In genomic region chr17:87763146-87763545, GRCm38 (mm10) we compare ENCODE assay signal across 22 mouse cellular contexts. TPM values are rescaled to one million over a fixed set of nuclear protein-coding genes. Genes with fewer than 3 reads are reported as not detected.
DNase-seq lines count a peak whose midpoint lies in the region; ATAC-seq lines count a peak whose summit lies in the region.
"Had no signal": no experiment of that assay in that cellular context is flagged by ENCODE, and none has a peak within 500 bp of the region (broad histone marks: within the 10 kb centered on the region; RNA-seq: fewer than 3 reads in every experiment).

No protein-coding gene starts in this region.

- intact Hi-C loops in left cerebral cortex, postnatal 14 days (cut with DNase I) = no loop called here

- peak; percentile 48 for DNase-seq in adrenal gland, adult 2 months
- no peak for DNase-seq in adrenal gland, postnatal 4 days (ENCODE audit: low spot score in 2 of 2)
- peak; percentile 35 for DNase-seq in left cerebral cortex, adult 11 months (ENCODE audit: low spot score)
- no peak for DNase-seq in left cerebral cortex, postnatal 14 days (ENCODE audit: low spot score in 2 of 2)
- peak; percentile 86 for DNase-seq in NIH3T3 (ENCODE audit: low read depth)
- peak; percentile 56 to 63 for DNase-seq in left cerebral cortex, adult 9 months (ENCODE audit: low spot score in 2 of 2)
- DNase-seq in gastrocnemius, postnatal 4 days (ENCODE audit: low spot score in 2 of 2) = no peak
- DNase-seq: cerebellum, postnatal 36 days; gastrocnemius, postnatal 25 days; heart, postnatal 10 days; kidney, adult 8-10 months; kidney, postnatal 4 days; lung, embryonic 14.5 days; retina, postnatal 1 day; thymus, adult 18-20 months had no signal

- ATAC-seq in erythroblast, adult 5-6 weeks (replicated peaks; ENCODE audit: low FRiP score, poor library complexity, severe bottlenecking) = no peak
- ATAC-seq: inflammation-experienced regulatory T-cells, adult 6 months; liver, embryonic 12.5 days had no signal

RNA-seq across cellular contexts. Expression of gene Kcnk12, which starts 34.6 kb away (rescaled TPM):
- under 1 TPM; 0.28 to 0.66 TPM for total RNA-seq in adrenal gland, adult 2 months (2021)
- polyA plus RNA-seq in adrenal gland, adult 2 months (2012; rRNA removed) = 0.72 and 1.2 TPM in 2 replicates
- total RNA-seq in adrenal gland, postnatal 4 days (2021) = under 1 TPM; 0.20 to 0.64 TPM
- 10 to 100 TPM; 29.9 to 35.0 TPM for total RNA-seq in left cerebral cortex, postnatal 14 days (2021)
- not detected for total RNA-seq in gastrocnemius, postnatal 4 days (2021)
- total RNA-seq in erythroblast, adult 5-6 weeks (2015; ENCODE audit: low replicate concordance) = 0.84 TPM in 1 of 2 replicates, not detected in the other
- total RNA-seq in erythroblast, adult 5-6 weeks (2017; ENCODE audit: low replicate concordance) = 0.42 and 0.51 TPM in 2 replicates
- total RNA-seq: gastrocnemius, postnatal 25 days had no signal
- polyA plus RNA-seq: inflammation-experienced regulatory T-cells, adult 6 months; limb, embryonic 10.5 days; lung, embryonic 14.5 days; macrophage; stomach, embryonic 14.5 days; urinary bladder, adult 2 months had no signal

Comparison
In these comparisons a context has a peak if more than half of its experiments do, and no peak if none do; other contexts are left out.
1. DNase-seq: peak in adrenal gland, adult 2 months (single experiment), left cerebral cortex, adult 11 months (single experiment), NIH3T3 (single experiment) and left cerebral cortex, adult 9 months (2 of 2); none in adrenal gland, postnatal 4 days (0 of 2), left cerebral cortex, postnatal 14 days (0 of 2) and gastrocnemius, postnatal 4 days (0 of 2).
2. RNA of gene Kcnk12, which starts 34.6 kb away (total RNA-seq): 29.9 to 35.0 TPM in left cerebral cortex, postnatal 14 days; 0.28 to 0.66 TPM in adrenal gland, adult 2 months, 0.20 to 0.64 TPM in adrenal gland, postnatal 4 days, 0.42 to 0.84 TPM in erythroblast, adult 5-6 weeks and not detected in gastrocnemius, postnatal 4 days; every median in the first group is over 10 times any median in the second.